Mouse (Mus musculus) ES-E14 (cell line): ENCODE results near the gene Eomes.

ENCODE experiments used
- CHD2 ChIP-seq: IDR thresholded peaks from 2 replicates; pipeline ENCODE4 v1.6.1; 2014; ENCODE audit warnings: mild to moderate bottlenecking, low read depth, low read length, inconsistent platforms
- HCFC1 ChIP-seq: IDR thresholded peaks from 2 replicates; pipeline ENCODE4 v1.6.1; 2012; ENCODE audit warnings: low read length, inconsistent platforms, borderline replicate concordance; ENCODE audit not compliant: insufficient read depth
- ZC3H11A ChIP-seq: IDR thresholded peaks from 2 replicates; pipeline ENCODE4 v1.6.1; 2012; ENCODE audit warnings: low read depth, mild to moderate bottlenecking, inconsistent platforms, low read length, borderline replicate concordance
- ZNF384 ChIP-seq: IDR thresholded peaks from 2 replicates; pipeline ENCODE4 v1.6.1; 2012; ENCODE audit warnings: low read depth, low read length, inconsistent platforms

GRCm38 (mm10) chr9:118515476-118515875 is 37.5 kb downstream of the Eomes start:
- TF ChIP-seq ZNF384 = no peak
- TF ChIP-seq CHD2 = no peak
- no peak for TF ChIP-seq ZC3H11A
- TF ChIP-seq HCFC1 = no peak
